Mouse (Mus musculus) CD8-positive naive resting alpha-beta T cell, adult 57 days (primary cell): ENCODE measurements around the gene Olfr531. TPM values are rescaled to one million over a fixed set of nuclear protein-coding genes. Genes with fewer than 3 reads are reported as not detected.

Source experiments
- total RNA-seq: library from RNA; stranded (reverse); gene quantifications from one replicate; pipeline ENCODE4 v1.2.4, GENCODE M21; 2023

Olfr531 gene
- not detected for total RNA-seq

GRCm38 (mm10) chr7:140402818-140403217 is at the start of gene Olfr531:
Olfr531 (minus strand) TSS chr7:140402918.

GRCm38 (mm10) chr7:140421539-140421938 is 18.8 kb upstream of the Olfr531 start, which contains the start of gene Olfr532:
Olfr532 (minus strand) TSS chr7:140421639.

GRCm38 (mm10) chr7:140376231-140376630 is 26.5 kb downstream of the Olfr531 start, which contains the start of gene Olfr530:
Olfr530 (minus strand) TSS chr7:140376331.

GRCm38 (mm10) chr7:140361571-140361970 is 41.1 kb downstream of the Olfr531 start, which contains the start of gene Olfr60:
Olfr60 (minus strand) TSS chr7:140361671.

Other genes starting within 250 kb of the Olfr531 start
- not detected for gene Sprn, start 248.0 kb downstream of the Olfr531 start, total RNA-seq
- gene Olfr522, start 238.2 kb downstream of the Olfr531 start, total RNA-seq = not detected
- not detected for gene Olfr523, start 229.7 kb downstream of the Olfr531 start, total RNA-seq
- not detected for gene Olfr524, start 197.0 kb downstream of the Olfr531 start, total RNA-seq
- gene Cd163l1, start 184.7 kb downstream of the Olfr531 start, total RNA-seq = not detected
- gene 5830411N06Rik, start 155.6 kb downstream of the Olfr531 start, total RNA-seq = 0.61 TPM
- gene Olfr525, start 82.1 kb downstream of the Olfr531 start, total RNA-seq = not detected
- gene Olfr527, start 68.9 kb downstream of the Olfr531 start, total RNA-seq = not detected
- gene Olfr60, start 41.2 kb downstream of the Olfr531 start, total RNA-seq = not detected
- not detected for gene Olfr530, start 26.6 kb downstream of the Olfr531 start, total RNA-seq
- gene Olfr532, start 18.7 kb upstream of the Olfr531 start, total RNA-seq = not detected
- not detected for gene Olfr533, start 60.5 kb upstream of the Olfr531 start, total RNA-seq
- not detected for gene Olfr535, start 81.3 kb upstream of the Olfr531 start, total RNA-seq
- gene Olfr536, start 104.5 kb upstream of the Olfr531 start, total RNA-seq = not detected
- gene Olfr538, start 165.0 kb upstream of the Olfr531 start, total RNA-seq = not detected
- gene Olfr46, start 198.4 kb upstream of the Olfr531 start, total RNA-seq = not detected
- not detected for gene Olfr61, start 226.1 kb upstream of the Olfr531 start, total RNA-seq
- gene Olfr53, start 243.5 kb upstream of the Olfr531 start, total RNA-seq = not detected